Mouse (Mus musculus): Measurements from ENCODE around the gene Dusp14.

Gene Dusp14

GRCm38 (mm10) chr11:84069034-84069370 is at the start of gene Dusp14:
Dusp14 (minus strand) TSS chr11:84069261.
- DNase-seq (ENCODE audit: low spot score) = no peak

- no peak for DNase-seq (ENCODE audit: low spot score)
These were observed 48.4 kb upstream of the Dusp14 start for GRCm38 (mm10) chr11:84117431-84117830.

GRCm38 (mm10) chr11:84116221-84116620 is 47.2 kb upstream of the Dusp14 start:
- DNase-seq (ENCODE audit: low spot score) = no peak

- no peak for DNase-seq (ENCODE audit: low spot score)
These were observed 46.6 kb upstream of the Dusp14 start for GRCm38 (mm10) chr11:84115646-84116045.

GRCm38 (mm10) chr11:84113623-84114022 is 44.6 kb upstream of the Dusp14 start:
- no peak for DNase-seq (ENCODE audit: low spot score)

- DNase-seq (ENCODE audit: low spot score) = no peak
These were observed 38.1 kb upstream of the Dusp14 start for GRCm38 (mm10) chr11:84107137-84107536.

GRCm38 (mm10) chr11:84104036-84104435 is 35.0 kb upstream of the Dusp14 start:
- DNase-seq (ENCODE audit: low spot score) = no peak

- DNase-seq (ENCODE audit: low spot score) = no peak
These were observed 32.1 kb upstream of the Dusp14 start for GRCm38 (mm10) chr11:84101182-84101581.

- no peak for DNase-seq (ENCODE audit: low spot score)
These were observed 28.4 kb upstream of the Dusp14 start for GRCm38 (mm10) chr11:84097251-84097998.

GRCm38 (mm10) chr11:84095084-84095483 is 26.0 kb upstream of the Dusp14 start:
- no peak for DNase-seq (ENCODE audit: low spot score)

- DNase-seq (ENCODE audit: low spot score) = no peak
These were observed 21.5 kb upstream of the Dusp14 start for GRCm38 (mm10) chr11:84090572-84090971.

GRCm38 (mm10) chr11:84081901-84082300 is 12.8 kb upstream of the Dusp14 start:
- no peak for DNase-seq (ENCODE audit: low spot score)

GRCm38 (mm10) chr11:84080327-84080726 is 11.3 kb upstream of the Dusp14 start:
- DNase-seq (ENCODE audit: low spot score) = no peak

GRCm38 (mm10) chr11:84079887-84080286 is 10.8 kb upstream of the Dusp14 start:
- no peak for DNase-seq (ENCODE audit: low spot score)

GRCm38 (mm10) chr11:84079361-84079760 is 10.3 kb upstream of the Dusp14 start:
- DNase-seq (ENCODE audit: low spot score) = no peak

GRCm38 (mm10) chr11:84078601-84079000 is 9.5 kb upstream of the Dusp14 start:
- DNase-seq (ENCODE audit: low spot score) = no peak

- DNase-seq (ENCODE audit: low spot score) = no peak
These were observed 7.9 kb upstream of the Dusp14 start for GRCm38 (mm10) chr11:84077008-84077407.

- DNase-seq (ENCODE audit: low spot score) = no peak
These were observed 5.0 kb upstream of the Dusp14 start for GRCm38 (mm10) chr11:84073816-84074764.

- peak; percentile 51 for DNase-seq (ENCODE audit: low spot score)
These were observed 4.0 kb upstream of the Dusp14 start for GRCm38 (mm10) chr11:84072904-84073651.

- peak; percentile 43 for DNase-seq (ENCODE audit: low spot score)
These were observed 649 bp downstream of the Dusp14 start for GRCm38 (mm10) chr11:84068191-84069033.

- DNase-seq (ENCODE audit: low spot score) = no peak
These were observed 1.3 kb downstream of the Dusp14 start for GRCm38 (mm10) chr11:84067720-84068190.
